Mouse (Mus musculus): ENCODE results near the gene Acss2.

Gene Acss2

GRCm38 (mm10) chr2:155569223-155569807, 51.6 kb downstream of the Acss2 start:
- ChIA-PET POLR2A (interaction anchor here in 3 of 4 experiments (0.6 to 2.1 kb wide), 16 partner anchors 9 to 301 kb away, joined by 3 to 18 read pairs (median 4); partner anchors contain the start of genes Gss (in 1 of the 3) and Myh7b (in 1 of the 3)), CTCF (interaction anchor here (0.5 to 2.2 kb wide), 16 partner anchors 15 to 353 kb away, joined by 3 to 12 read pairs (median 4); partner anchors contain the start of genes Ggt7 (in 3 of the 4) and Acss2 (in 2 of the 4))

DNA sequence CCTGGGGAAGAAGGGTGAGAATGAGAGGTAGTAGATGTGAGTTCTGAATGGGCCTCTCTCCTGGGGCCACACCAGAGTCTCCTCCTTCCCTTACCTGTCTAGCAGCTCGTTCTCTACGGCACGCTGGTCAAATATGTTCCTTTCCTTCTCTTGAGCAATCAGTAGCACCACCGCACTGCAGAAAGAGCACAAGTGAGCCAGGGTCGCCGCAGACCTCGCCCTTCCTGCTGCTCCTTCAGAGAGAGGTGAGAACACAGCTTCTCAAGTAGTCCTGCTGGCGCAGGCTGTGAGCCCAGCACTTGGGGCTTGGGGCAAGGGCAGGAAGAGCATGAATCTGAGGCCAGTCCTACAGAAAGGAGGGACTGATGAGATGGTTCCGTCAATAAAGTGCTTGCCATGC, 55.3 kb downstream of the Acss2 start:
- ChIA-PET CTCF (interaction anchor here in 3 of 4 experiments (0.6 to 1.5 kb wide), 6 partner anchors 11 to 632 kb away, joined by 3 to 4 read pairs (median 4); no protein-coding TSS in a partner anchor), POLR2A (interaction anchor here in 3 of 4 experiments (0.7 to 2.7 kb wide), 9 partner anchors 10 to 457 kb away, joined by 3 to 9 read pairs (median 4); partner anchors contain the start of gene Gss (in 1 of the 3))

GRCm38 (mm10) chr2:155573996-155574395, 56.2 kb downstream of the Acss2 start:
- ChIA-PET POLR2A (interaction anchor here in 3 of 4 experiments (0.7 to 2.7 kb wide), 3 partner anchors 9 to 83 kb away, joined by 4 to 9 read pairs (median 5); no protein-coding TSS in a partner anchor), CTCF (interaction anchor here in 3 of 4 experiments (0.5 to 1.7 kb wide), 4 partner anchors 10 to 55 kb away, joined by 3 to 9 read pairs (median 4); no protein-coding TSS in a partner anchor)

- POLR2A ChIA-PET: interaction anchor here in 1 of 4 experiments (1.6 kb wide), 1 partner anchor 10 kb away, joined by 4 read pairs; no protein-coding TSS in a partner anchor
These were observed 57.0 kb downstream of the Acss2 start for GRCm38 (mm10) chr2:155574700-155575099.

DNA sequence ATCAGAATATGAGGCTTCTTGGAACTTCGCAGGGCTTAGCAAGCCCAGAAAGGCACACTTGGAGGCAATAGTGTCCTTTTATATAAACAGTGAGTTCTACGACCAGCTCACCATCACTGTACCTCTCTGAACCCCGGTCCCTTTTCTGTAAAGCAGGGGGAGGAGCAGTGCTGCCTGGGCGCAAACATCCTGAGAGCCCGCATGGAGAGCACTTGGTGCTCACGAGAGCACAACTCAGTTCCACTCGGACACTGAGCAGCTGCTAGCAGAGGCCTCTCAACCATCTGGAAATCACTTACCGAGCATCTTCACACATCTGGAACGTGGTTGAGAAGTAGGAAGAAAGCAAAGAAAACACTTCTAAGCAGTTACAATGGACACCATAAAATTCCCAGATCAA, 58.9 kb downstream of the Acss2 start:
- ChIA-PET POLR2A (interaction anchor here in 1 of 4 experiments (0.5 to 2.1 kb wide), 6 partner anchors 9 to 525 kb away, joined by 3 to 5 read pairs (median 3); no protein-coding TSS in a partner anchor), CTCF (interaction anchor here in 1 of 4 experiments (0.5 to 0.7 kb wide), 2 partner anchors 22 to 226 kb away, joined by 3 read pairs; no protein-coding TSS in a partner anchor)

More at GRCm38 (mm10) chr2:155574700-155575099, 57.0 kb downstream of the Acss2 start:
- CTCF ChIA-PET: interaction anchor here in 2 of 4 experiments (0.8 to 1.7 kb wide), 2 partner anchors 9 to 10 kb away, joined by 3 to 9 read pairs; no protein-coding TSS in a partner anchor

DNA sequence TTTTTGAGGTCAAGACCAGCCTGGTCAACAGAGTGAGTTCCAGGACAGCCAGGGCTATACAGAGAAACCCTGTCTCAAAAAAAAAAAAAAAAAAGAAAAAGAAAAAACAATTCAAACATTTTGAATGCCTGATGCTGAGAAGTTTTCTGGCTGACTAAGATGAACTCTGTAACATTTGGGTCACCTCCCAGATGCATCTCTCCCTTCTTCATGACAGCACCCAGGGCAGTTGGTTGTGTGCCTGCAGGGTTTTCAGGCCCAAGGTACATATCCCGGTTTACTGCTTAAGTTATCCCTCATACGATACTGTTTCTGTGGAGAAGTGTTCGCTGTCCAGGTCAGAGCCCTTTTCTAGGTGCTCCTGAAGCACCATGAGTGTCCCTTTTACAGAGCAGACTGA, 62.6 kb downstream of the Acss2 start:
- ChIA-PET CTCF (interaction anchor here in 1 of 4 experiments (0.6 kb wide), 1 partner anchor 50 kb away, joined by 6 read pairs; no protein-coding TSS in a partner anchor), POLR2A (no interaction called here)

- CTCF ChIA-PET: interaction anchor here in 2 of 4 experiments (0.7 to 4.1 kb wide), 7 partner anchors 10 to 220 kb away, joined by 3 to 54 read pairs (median 7); partner anchors contain the start of genes Acss2 (in 2 of the 2), Ggt7 (in 2 of the 2) and Gss (in 1 of the 2)
- POLR2A ChIA-PET: interaction anchor here in 2 of 4 experiments (0.7 to 2.3 kb wide), 6 partner anchors 10 to 343 kb away, joined by 3 to 9 read pairs (median 4); partner anchors contain the start of gene Fam83c (in 1 of the 2)
These were observed 64.7 kb downstream of the Acss2 start for GRCm38 (mm10) chr2:155582384-155582995.

DNA sequence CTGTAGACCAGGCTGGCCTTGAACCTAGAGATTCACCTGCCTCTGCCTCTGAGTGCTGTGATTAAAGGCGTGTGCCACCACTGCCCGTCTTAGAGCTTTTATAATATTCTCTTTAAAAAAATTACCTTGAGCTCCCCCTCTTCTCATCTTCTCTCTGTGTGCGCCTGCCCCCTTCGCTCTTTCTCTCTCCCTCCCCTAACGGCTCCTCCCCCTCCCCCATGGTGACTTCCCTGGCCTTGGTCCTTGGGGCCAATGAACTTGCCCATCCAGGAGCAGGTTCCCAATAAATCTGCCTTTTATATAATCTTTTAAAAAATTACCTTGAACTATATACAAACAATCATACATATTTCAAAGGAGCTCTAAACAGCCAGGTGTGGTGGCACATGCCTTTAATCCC, 65.2 kb downstream of the Acss2 start:
- ChIA-PET CTCF (interaction anchor here (0.6 to 4.1 kb wide), 12 partner anchors 10 to 91 kb away, joined by 3 to 54 read pairs (median 3); partner anchors contain the start of genes Acss2 (in 3 of the 4), Ggt7 (in 3 of the 4) and Gss (in 1 of the 4)), POLR2A (interaction anchor here in 3 of 4 experiments (0.7 to 3.6 kb wide), 9 partner anchors 10 to 252 kb away, joined by 3 to 18 read pairs (median 4); partner anchors contain the start of genes Fam83c (in 1 of the 3), Gss (in 1 of the 3) and Myh7b (in 1 of the 3))

DNA sequence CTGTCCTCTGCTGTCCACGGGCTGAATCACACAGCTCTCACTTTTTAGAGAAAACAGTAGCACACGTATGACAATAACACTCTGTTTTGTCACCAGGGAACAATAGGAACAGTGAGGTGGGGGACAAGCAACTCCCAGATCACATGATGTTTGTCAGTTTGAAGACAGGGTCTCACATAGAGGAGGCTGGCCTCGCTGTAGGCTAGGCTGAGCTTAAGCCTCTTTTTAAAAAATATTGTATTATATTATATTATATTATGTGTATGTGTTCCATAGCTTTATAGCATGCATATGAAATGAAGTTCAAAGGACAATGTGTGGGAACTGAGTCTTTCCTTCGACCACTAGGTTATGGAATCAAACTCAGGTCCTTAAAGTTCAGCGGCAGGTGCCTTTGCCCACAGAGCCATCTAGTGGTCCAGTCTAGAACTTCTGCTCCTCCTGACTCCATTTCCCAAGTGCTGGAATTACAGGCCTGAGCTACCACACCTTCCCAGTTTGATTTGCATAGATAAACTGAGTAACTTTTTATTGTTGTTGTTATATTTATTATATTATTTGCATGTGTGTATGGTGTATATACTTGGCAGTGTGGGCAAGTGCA, 66.3 kb downstream of the Acss2 start:
- POLR2A ChIA-PET: interaction anchor here in 3 of 4 experiments (0.6 to 3.6 kb wide), 30 partner anchors 9 to 794 kb away, joined by 3 to 18 read pairs (median 4); partner anchors contain the start of genes Myh7b (in 3 of the 3), Acss2 (in 1 of the 3), BC029722 (in 1 of the 3) and Ggt7 (in 1 of the 3)

DNA sequence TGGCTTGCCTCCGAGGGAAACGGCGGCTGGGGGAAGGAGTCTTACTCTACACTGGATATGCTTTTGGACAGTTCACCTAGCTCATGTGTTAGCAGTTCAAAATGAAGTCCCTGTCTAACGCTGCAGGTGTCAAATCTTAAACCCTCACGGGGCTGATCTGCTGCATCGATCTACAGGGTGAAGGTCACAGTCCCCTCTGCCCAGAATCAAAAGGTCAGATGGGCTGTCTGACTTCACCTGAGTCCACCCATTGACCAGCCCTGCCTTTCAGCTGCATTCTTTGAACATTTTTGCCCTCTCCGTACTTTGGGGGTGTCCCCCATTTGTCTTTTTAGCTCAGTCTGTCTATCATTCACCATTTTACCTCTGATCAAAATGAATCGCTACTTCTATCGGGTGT, 67.3 kb downstream of the Acss2 start:
- CTCF ChIA-PET: interaction anchor here (0.8 to 4.1 kb wide), 18 partner anchors 15 to 180 kb away, joined by 3 to 54 read pairs (median 7); partner anchors contain the start of genes Acss2 (in 4 of the 4), Ggt7 (in 4 of the 4), Myh7b (in 1 of the 4) and Trpc4ap (in 1 of the 4)
- POLR2A ChIA-PET: interaction anchor here in 3 of 4 experiments (0.7 to 3.6 kb wide), 27 partner anchors 8 to 795 kb away, joined by 3 to 18 read pairs (median 4); partner anchors contain the start of genes Myh7b (in 3 of the 3), Acss2 (in 2 of the 3), Ggt7 (in 2 of the 3) and BC029722 (in 1 of the 3)

More for the DNA sequence above, 66.3 kb downstream of the Acss2 start:
- CTCF ChIA-PET: interaction anchor here (0.5 to 4.1 kb wide), 59 partner anchors 8 to 404 kb away, joined by 3 to 54 read pairs (median 4); partner anchors contain the start of genes Acss2 (in 4 of the 4), Ggt7 (in 4 of the 4), Gss (in 3 of the 4) and Myh7b (in 2 of the 4)

DNA sequence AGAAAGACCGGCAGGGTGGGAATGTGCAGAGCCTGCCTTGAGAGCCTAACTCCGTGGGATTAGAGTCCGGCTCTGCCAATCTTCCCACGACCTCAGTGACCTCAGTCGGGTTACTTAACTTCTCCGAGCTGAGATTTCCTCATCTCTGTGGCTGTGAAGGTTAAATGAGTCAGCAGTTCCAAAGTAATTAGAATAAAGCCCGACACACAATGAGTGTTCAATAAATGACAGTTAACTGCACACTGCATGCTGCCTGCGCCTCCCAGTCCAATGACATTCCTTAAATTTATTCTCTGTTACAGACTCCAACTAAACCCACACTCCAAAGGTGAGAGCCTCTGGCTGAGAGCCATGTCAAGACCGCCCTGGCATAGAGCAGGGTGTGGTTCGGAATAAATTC, 67.7 kb downstream of the Acss2 start:
- CTCF ChIA-PET: interaction anchor here in 2 of 4 experiments (0.6 to 4.1 kb wide), 11 partner anchors 16 to 162 kb away, joined by 3 to 54 read pairs (median 10); partner anchors contain the start of genes Acss2 (in 2 of the 2), Ggt7 (in 2 of the 2), Myh7b (in 1 of the 2) and Trpc4ap (in 1 of the 2)
- POLR2A ChIA-PET: interaction anchor here in 3 of 4 experiments (0.7 to 3.6 kb wide), 23 partner anchors 7 to 72 kb away, joined by 3 to 18 read pairs (median 5); partner anchors contain the start of genes Myh7b (in 3 of the 3), Acss2 (in 2 of the 3), Ggt7 (in 2 of the 3) and Gss (in 1 of the 3)

DNA sequence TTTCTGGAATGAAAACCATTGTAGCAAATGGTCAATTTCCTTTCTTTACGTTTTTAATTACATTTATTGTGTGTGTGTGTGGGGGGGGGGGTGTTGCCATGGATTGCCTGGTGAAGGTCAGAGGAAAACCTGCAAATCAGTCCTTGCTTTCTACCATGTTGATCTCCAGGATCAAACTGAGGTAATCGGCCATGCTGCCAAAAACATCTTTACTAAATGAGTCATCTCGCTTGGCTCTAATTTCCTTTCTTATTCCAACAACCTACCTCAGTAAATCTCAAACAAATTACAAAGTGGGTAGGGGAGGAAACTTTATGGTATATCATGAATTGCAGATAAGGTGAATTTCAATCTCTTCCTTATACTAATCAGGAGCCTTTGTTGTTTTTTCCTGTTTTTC, 70.4 kb downstream of the Acss2 start:
- ChIA-PET POLR2A (interaction anchor here in 1 of 4 experiments (3.2 to 6.5 kb wide), 2 partner anchors 26 to 70 kb away, joined by 29 to 117 read pairs; partner anchors contain the start of genes Acss2, Ggt7 and Myh7b), CTCF (no interaction called here)

- ChIA-PET CTCF (interaction anchor here in 1 of 4 experiments (0.8 to 1.7 kb wide), 6 partner anchors 30 to 106 kb away, joined by 3 to 7 read pairs (median 4); partner anchors contain the start of gene Acss2), POLR2A (interaction anchor here in 3 of 4 experiments (0.6 to 7.3 kb wide), 34 partner anchors 9 to 1672 kb away, joined by 3 to 117 read pairs (median 5); partner anchors contain the start of genes Myh7b (in 3 of the 3), Acss2 (in 2 of the 3), Ggt7 (in 2 of the 3) and Dynlrb1 (in 1 of the 3))
These were observed 71.8 kb downstream of the Acss2 start for GRCm38 (mm10) chr2:155589521-155589920.

- CTCF ChIA-PET: interaction anchor here in 2 of 4 experiments (1.2 to 1.8 kb wide), 6 partner anchors 34 to 105 kb away, joined by 3 to 7 read pairs (median 5); partner anchors contain the start of genes Acss2 (in 2 of the 2) and Ggt7 (in 2 of the 2)
- POLR2A ChIA-PET: interaction anchor here (0.6 to 7.3 kb wide), 27 partner anchors 13 to 258 kb away, joined by 3 to 117 read pairs (median 6); partner anchors contain the start of genes Myh7b (in 3 of the 4), Acss2 (in 2 of the 4), Ggt7 (in 2 of the 4) and Trpc4ap (in 1 of the 4)
These were observed 73.1 kb downstream of the Acss2 start for GRCm38 (mm10) chr2:155590876-155591275.

DNA sequence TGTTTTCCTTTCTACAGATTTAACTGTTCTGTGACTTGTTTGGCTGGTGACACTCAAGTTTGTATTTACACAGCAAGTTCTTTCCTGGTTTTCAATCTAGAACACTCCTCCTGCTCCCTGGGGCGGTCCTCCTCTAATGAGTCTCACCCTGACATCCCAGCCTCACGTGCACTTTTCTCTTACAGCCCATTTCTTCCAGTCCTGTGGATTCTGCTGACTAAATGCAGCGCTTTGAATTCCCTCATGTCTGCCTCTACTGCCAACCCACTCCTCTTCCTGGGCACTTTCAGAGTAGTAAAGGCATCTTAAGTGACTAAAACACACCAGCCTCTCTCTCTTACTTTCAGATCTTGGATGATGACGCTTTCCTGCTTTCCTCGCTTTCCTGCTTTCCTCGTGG, 73.9 kb downstream of the Acss2 start:
- POLR2A ChIA-PET: interaction anchor here in 3 of 4 experiments (0.6 to 7.3 kb wide), 23 partner anchors 12 to 101 kb away, joined by 3 to 117 read pairs (median 7); partner anchors contain the start of genes Myh7b (in 3 of the 3), Acss2 (in 1 of the 3), Ggt7 (in 1 of the 3) and Trpc4ap (in 1 of the 3)
- CTCF ChIA-PET: interaction anchor here in 2 of 4 experiments (0.9 to 2.2 kb wide), 5 partner anchors 10 to 100 kb away, joined by 3 to 8 read pairs (median 4); partner anchors contain the start of gene Ggt7 (in 1 of the 2)
